Mouse (Mus musculus) thymus, postnatal 36 days (tissue): ENCODE results near the gene Slco2a1.

Source experiments
- DNase-seq, 2 experiments: peaks; one replicate each; pipeline ENCODE4 v3.0.0; 2022; ENCODE audit warnings: mixed read lengths in 2 of 2

Gene Slco2a1

GRCm38 (mm10) chr9:103121546-103121945, 133.0 kb downstream of the Slco2a1 start:
- no peak for DNase-seq

GRCm38 (mm10) chr9:103124746-103125145, 136.2 kb downstream of the Slco2a1 start:
- DNase-seq = no peak

- no peak for DNase-seq
Observed at GRCm38 (mm10) chr9:103133493-103134124, 145.1 kb downstream of the Slco2a1 start.

DNA sequence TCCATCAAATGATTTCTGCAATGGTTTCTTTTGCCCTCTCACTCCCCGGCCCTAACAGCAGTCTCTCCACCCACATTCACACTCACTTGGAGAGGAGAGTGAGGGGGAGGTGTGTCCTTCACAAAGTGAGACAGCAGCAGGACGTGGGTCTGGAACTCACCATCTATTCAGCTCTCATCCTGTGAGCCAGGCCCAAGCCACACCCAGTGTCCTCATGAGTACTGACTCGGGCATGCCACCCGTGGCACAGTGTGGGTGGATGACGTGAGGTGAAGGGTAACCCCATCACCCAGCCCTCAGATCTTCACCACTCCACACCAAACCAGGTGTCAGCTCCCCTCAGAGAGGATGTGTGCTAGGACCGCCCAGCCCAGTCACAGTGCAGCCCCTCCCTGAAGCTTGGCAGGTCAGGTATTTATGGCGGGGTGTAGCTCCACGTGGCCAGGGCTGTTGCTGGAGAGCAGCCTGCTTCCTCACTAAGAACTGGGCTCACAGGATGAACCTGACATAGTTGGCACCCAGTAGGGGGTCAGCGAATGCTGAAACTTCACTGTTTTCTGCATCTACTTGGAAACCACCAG, 146.0 kb downstream of the Slco2a1 start:
- no peak for DNase-seq

DNA sequence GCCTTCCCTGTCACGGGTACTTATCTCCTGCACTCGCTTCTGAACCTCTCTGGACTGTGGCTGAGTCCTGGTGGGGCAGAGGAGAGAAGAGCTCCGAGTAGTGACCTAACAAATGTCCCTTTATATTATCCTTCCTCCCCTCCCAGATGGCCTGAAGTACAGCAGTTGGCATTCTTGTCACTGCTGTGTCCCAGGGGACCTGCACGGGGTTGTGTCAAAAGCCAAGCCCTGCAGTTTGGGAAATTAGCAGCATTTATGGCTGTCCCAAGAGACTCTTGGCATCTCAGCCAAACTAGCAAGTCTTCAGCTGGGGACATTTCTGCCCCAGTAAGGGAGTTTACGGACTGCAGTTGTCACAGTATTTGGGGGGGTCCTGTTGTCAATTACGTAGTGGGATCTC, 151.0 kb downstream of the Slco2a1 start:
- DNase-seq = no peak

DNA sequence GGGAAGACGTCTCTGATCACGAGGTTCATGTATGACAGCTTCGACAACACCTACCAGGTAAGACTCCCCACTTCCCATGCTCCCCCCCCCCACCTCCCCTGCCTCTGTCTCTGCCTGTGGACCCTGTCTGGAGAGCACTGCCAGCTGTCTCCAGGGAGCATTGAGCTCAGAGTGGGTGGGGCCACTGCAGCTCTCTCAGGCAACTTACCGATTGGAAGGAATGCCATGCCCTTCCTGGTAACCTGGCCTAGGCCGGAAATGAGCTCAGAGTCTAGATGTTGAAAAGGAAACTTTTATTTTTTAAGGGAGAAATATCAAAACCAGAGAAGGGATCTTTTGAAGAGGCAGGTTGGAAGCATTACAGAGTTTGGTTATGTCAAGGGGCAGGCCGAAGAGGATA, 151.9 kb downstream of the Slco2a1 start:
- DNase-seq = no peak

DNA sequence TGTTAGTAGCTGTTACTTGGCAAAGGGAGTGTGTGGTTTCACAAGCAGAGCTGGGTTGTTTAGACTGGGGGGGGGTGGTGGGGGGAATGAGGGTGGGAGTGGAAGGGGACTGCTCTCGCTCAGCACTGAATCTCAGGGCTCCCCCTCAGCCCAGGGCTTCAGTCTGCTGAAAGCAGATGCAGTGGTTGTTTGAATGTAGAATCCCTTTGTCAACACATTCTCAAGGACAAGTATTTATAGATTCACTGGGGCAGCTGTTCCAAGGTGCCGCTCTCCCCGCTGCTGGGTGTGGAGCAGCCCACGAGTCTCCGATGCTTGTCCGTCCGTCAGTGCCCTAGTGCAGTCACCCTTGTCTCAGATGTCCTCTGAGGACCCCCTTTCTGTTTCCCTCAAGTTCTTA, 152.8 kb downstream of the Slco2a1 start:
- DNase-seq = no peak

DNA sequence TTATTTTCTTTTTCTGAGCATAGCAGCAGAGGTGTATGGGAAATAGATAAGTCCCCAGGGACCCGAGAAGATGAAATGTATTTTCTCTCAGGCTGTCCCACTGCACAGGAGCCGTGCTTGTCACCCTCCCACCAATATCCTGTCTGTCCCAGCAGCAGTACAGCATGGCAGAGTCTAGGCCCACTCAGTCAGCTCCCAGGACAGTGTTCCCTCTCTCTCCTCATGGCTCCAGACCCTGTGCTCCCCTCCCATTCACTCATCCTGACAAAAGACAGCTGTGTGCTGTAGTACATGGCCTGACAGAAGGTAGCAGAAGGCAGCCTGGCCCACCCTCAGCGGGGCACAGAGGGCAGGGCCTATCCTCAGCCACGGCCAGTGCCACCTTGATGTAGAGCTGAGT, 155.4 kb downstream of the Slco2a1 start:
- no peak for DNase-seq

DNA sequence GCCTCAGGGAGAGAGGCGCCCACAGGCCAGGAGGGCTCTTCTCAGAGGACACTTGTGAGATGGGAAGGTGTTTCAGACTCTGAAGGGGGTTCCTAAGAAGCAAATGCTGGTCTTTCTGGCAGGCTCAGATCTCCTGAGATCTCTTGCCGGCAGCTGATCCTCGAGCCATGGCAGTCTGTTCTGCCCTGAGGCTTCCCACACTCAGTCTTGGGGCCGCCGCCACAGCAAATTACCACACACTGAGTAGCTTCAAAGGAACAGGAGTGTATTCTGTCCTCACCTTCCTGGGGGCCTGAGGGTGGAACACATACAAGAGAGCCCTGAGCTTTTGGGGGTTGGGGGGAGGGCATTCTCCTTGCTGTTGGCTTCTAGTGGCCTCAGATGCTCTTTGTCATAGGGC, 156.8 kb downstream of the Slco2a1 start:
- no peak for DNase-seq
